Mouse (Mus musculus) olfactory bulb, adult 2 months (tissue): ENCODE results near the gene Fam131b.

Experiments
- CTCF ChIP-seq: fragments of 200-500 bp; IDR thresholded peaks from 2 replicates; pipeline ENCODE4 v1.5.1; 2012; ENCODE audit warnings: low read depth, mild to moderate bottlenecking, low read length, moderate library complexity; ENCODE audit not compliant: insufficient read depth
- POLR2A ChIP-seq: fragments of 200-500 bp; IDR thresholded peaks from 2 replicates; pipeline ENCODE4 v1.6.1; 2012; ENCODE audit warnings: mild to moderate bottlenecking, low read depth, low read length, moderate library complexity; ENCODE audit not compliant: insufficient read depth

- TF ChIP-seq CTCF (no peak), POLR2A (no peak; the same call in 1 of the 2 replicates)
Observed at GRCm38 (mm10) chr6:42349426-42350020, 25.1 kb upstream of the Fam131b start, which contains the start of gene Zyx.
